Mouse (Mus musculus): ENCODE measurements at regions not wholly inside any gene's neighbourhood (a gene's known extent, or its start where the extent isn't known, plus 50 kb on each side); places are given as distances from the start of the nearest gene placed in this dataset.

GRCm38 (mm10) chr8:128204803-128205202 is 153.6 kb upstream of the Nrp1 start:
- ATAC-seq (ENCODE audit: low FRiP score, low read depth), result no peak
- Histone ChIP-seq H3K9me3 (no peaks in the 10 kb centered on the region), H3K4me3 (no peak overlapping the region), H3K36me3 (no peaks in the 10 kb centered on the region), H3K4me2 (replicated peaks) (no peak overlapping the region), H3K27me3 (no peaks in the 10 kb centered on the region), H3K27ac (replicated peaks) (no peak overlapping the region), H3K4me1 (no peaks in the 10 kb centered on the region), H3K9ac (replicated peaks) (no peak overlapping the region)
- 79% methylated on average over 3 of the region's 3 CpGs for WGBS

- no peak overlapping the region for H3K4me2 ChIP-seq (replicated peaks)
- no peaks in the 10 kb centered on the region for H3K4me1 ChIP-seq
- no peaks in the 10 kb centered on the region for H3K9me3 ChIP-seq
- no peak for ATAC-seq (ENCODE audit: low FRiP score, low read depth)
- H3K4me3 ChIP-seq, result no peak overlapping the region
- no peaks in the 10 kb centered on the region for H3K36me3 ChIP-seq
- no peak overlapping the region for H3K9ac ChIP-seq (replicated peaks)
- no peak overlapping the region for H3K27ac ChIP-seq (replicated peaks)
- no peaks in the 10 kb centered on the region for H3K27me3 ChIP-seq
Observed at GRCm38 (mm10) chr8:128207138-128207537, 151.3 kb upstream of the Nrp1 start.

- no peak for ATAC-seq (ENCODE audit: low FRiP score, low read depth)
- Histone ChIP-seq H3K9ac (replicated peaks) (no peak overlapping the region), H3K4me3 (no peak overlapping the region), H3K4me1 (no peaks in the 10 kb centered on the region), H3K4me2 (replicated peaks) (no peak overlapping the region), H3K27me3 (no peaks in the 10 kb centered on the region), H3K27ac (replicated peaks) (no peak overlapping the region), H3K36me3 (no peaks in the 10 kb centered on the region), H3K9me3 (no peaks in the 10 kb centered on the region)
- WGBS, result 84% methylated on average over 5 of the region's 5 CpGs
Observed at GRCm38 (mm10) chr8:128210761-128211160, 147.6 kb upstream of the Nrp1 start.

GRCm38 (mm10) chr8:128212223-128212622 is 146.2 kb upstream of the Nrp1 start:
- no peak for ATAC-seq (ENCODE audit: low FRiP score, low read depth)

GRCm38 (mm10) chr8:128214256-128214655 is 144.1 kb upstream of the Nrp1 start:
- WGBS, result 73% methylated on average over 2 of the region's 2 CpGs
- H3K27me3 ChIP-seq, result no peaks in the 10 kb centered on the region
- H3K36me3 ChIP-seq, result no peaks in the 10 kb centered on the region
- no peak overlapping the region for H3K9ac ChIP-seq (replicated peaks)
- H3K9me3 ChIP-seq, result no peaks in the 10 kb centered on the region
- ATAC-seq (ENCODE audit: low FRiP score, low read depth), result no peak
- no peaks in the 10 kb centered on the region for H3K4me1 ChIP-seq
- H3K4me2 ChIP-seq (replicated peaks), result no peak overlapping the region
- H3K4me3 ChIP-seq, result no peak overlapping the region
- no peak overlapping the region for H3K27ac ChIP-seq (replicated peaks)

More at GRCm38 (mm10) chr8:128212223-128212622, 146.2 kb upstream of the Nrp1 start:
- no peaks in the 10 kb centered on the region for H3K4me1 ChIP-seq
- WGBS, result 79% methylated on average over 3 of the region's 3 CpGs
- no peak overlapping the region for H3K4me2 ChIP-seq (replicated peaks)
- H3K9me3 ChIP-seq, result no peaks in the 10 kb centered on the region
- no peak overlapping the region for H3K27ac ChIP-seq (replicated peaks)
- no peak overlapping the region for H3K4me3 ChIP-seq
- H3K36me3 ChIP-seq, result no peaks in the 10 kb centered on the region
- no peak overlapping the region for H3K9ac ChIP-seq (replicated peaks)
- no peaks in the 10 kb centered on the region for H3K27me3 ChIP-seq

- ATAC-seq (ENCODE audit: low FRiP score, low read depth), result no peak
- Histone ChIP-seq H3K27me3 (no peaks in the 10 kb centered on the region), H3K36me3 (no peaks in the 10 kb centered on the region), H3K27ac (replicated peaks) (no peak overlapping the region), H3K4me1 (no peaks in the 10 kb centered on the region), H3K4me3 (no peak overlapping the region), H3K9me3 (no peaks in the 10 kb centered on the region), H3K9ac (replicated peaks) (no peak overlapping the region), H3K4me2 (replicated peaks) (no peak overlapping the region)
- WGBS, result 85% methylated on average over 2 of the region's 2 CpGs
Observed at GRCm38 (mm10) chr8:128218886-128219285, 139.5 kb upstream of the Nrp1 start.

- no peak overlapping the region for H3K4me2 ChIP-seq (replicated peaks)
- H3K4me1 ChIP-seq, result no peaks in the 10 kb centered on the region
Observed at GRCm38 (mm10) chr8:128219539-128219938, 138.9 kb upstream of the Nrp1 start.

GRCm38 (mm10) chr8:128223092-128223491 is 135.3 kb upstream of the Nrp1 start:
- Histone ChIP-seq H3K36me3 (no peaks in the 10 kb centered on the region), H3K4me3 (no peak overlapping the region), H3K9me3 (no peaks in the 10 kb centered on the region), H3K27me3 (no peaks in the 10 kb centered on the region), H3K4me1 (no peaks in the 10 kb centered on the region), H3K9ac (replicated peaks) (no peak overlapping the region), H3K4me2 (replicated peaks) (no peak overlapping the region), H3K27ac (replicated peaks) (no peak overlapping the region)
- 74% methylated on average over 1 of the region's 1 CpGs for WGBS
- no peak for ATAC-seq (ENCODE audit: low FRiP score, low read depth)

More at GRCm38 (mm10) chr8:128219539-128219938, 138.9 kb upstream of the Nrp1 start:
- no peak for ATAC-seq (ENCODE audit: low FRiP score, low read depth)
- Histone ChIP-seq H3K9ac (replicated peaks) (no peak overlapping the region), H3K27ac (replicated peaks) (no peak overlapping the region), H3K9me3 (no peaks in the 10 kb centered on the region), H3K27me3 (no peaks in the 10 kb centered on the region), H3K36me3 (no peaks in the 10 kb centered on the region), H3K4me3 (no peak overlapping the region)

GRCm38 (mm10) chr8:128223522-128223921 is 134.9 kb upstream of the Nrp1 start:
- no peaks in the 10 kb centered on the region for H3K27me3 ChIP-seq
- no peaks in the 10 kb centered on the region for H3K36me3 ChIP-seq
- no peak overlapping the region for H3K9ac ChIP-seq (replicated peaks)
- no peak overlapping the region for H3K27ac ChIP-seq (replicated peaks)
- H3K4me2 ChIP-seq (replicated peaks), result no peak overlapping the region
- no peak overlapping the region for H3K4me3 ChIP-seq
- no peaks in the 10 kb centered on the region for H3K4me1 ChIP-seq
- no peak for ATAC-seq (ENCODE audit: low FRiP score, low read depth)
- no peaks in the 10 kb centered on the region for H3K9me3 ChIP-seq

GRCm38 (mm10) chr8:128225123-128225522 is 133.3 kb upstream of the Nrp1 start:
- no peaks in the 10 kb centered on the region for H3K36me3 ChIP-seq
- no peaks in the 10 kb centered on the region for H3K4me1 ChIP-seq
- no peak overlapping the region for H3K4me3 ChIP-seq
- H3K27me3 ChIP-seq, result no peaks in the 10 kb centered on the region
- no peaks in the 10 kb centered on the region for H3K9me3 ChIP-seq
- no peak for ATAC-seq (ENCODE audit: low FRiP score, low read depth)
- WGBS, result 94% methylated on average over 2 of the region's 2 CpGs
- no peak overlapping the region for H3K27ac ChIP-seq (replicated peaks)
- no peak overlapping the region for H3K4me2 ChIP-seq (replicated peaks)
- no peak overlapping the region for H3K9ac ChIP-seq (replicated peaks)

- 89% methylated on average over 11 of the region's 11 CpGs for WGBS
- Histone ChIP-seq H3K4me2 (replicated peaks) (no peak overlapping the region), H3K27me3 (no peaks in the 10 kb centered on the region), H3K4me3 (no peak overlapping the region), H3K4me1 (no peaks in the 10 kb centered on the region), H3K27ac (replicated peaks) (no peak overlapping the region), H3K36me3 (no peaks in the 10 kb centered on the region), H3K9ac (replicated peaks) (no peak overlapping the region), H3K9me3 (no peaks in the 10 kb centered on the region)
- no peak for ATAC-seq (ENCODE audit: low FRiP score, low read depth)
Observed at GRCm38 (mm10) chr8:128235071-128235470, 123.3 kb upstream of the Nrp1 start.

- no peak overlapping the region for H3K4me3 ChIP-seq
- no peak for ATAC-seq (ENCODE audit: low FRiP score, low read depth)
- no peaks in the 10 kb centered on the region for H3K36me3 ChIP-seq
- H3K27me3 ChIP-seq, result no peaks in the 10 kb centered on the region
- no peak overlapping the region for H3K9ac ChIP-seq (replicated peaks)
- H3K9me3 ChIP-seq, result no peaks in the 10 kb centered on the region
- 90% methylated on average over 5 of the region's 5 CpGs for WGBS
- H3K4me1 ChIP-seq, result no peaks in the 10 kb centered on the region
- H3K4me2 ChIP-seq (replicated peaks), result no peak overlapping the region
- no peak overlapping the region for H3K27ac ChIP-seq (replicated peaks)
Observed at GRCm38 (mm10) chr8:128235527-128235926, 122.9 kb upstream of the Nrp1 start.

GRCm38 (mm10) chr8:128236097-128236496 is 122.3 kb upstream of the Nrp1 start:
- no peak overlapping the region for H3K27ac ChIP-seq (replicated peaks)
- no peaks in the 10 kb centered on the region for H3K9me3 ChIP-seq
- H3K9ac ChIP-seq (replicated peaks), result no peak overlapping the region
- no peaks in the 10 kb centered on the region for H3K4me1 ChIP-seq
- WGBS, result 81% methylated on average over 2 of the region's 2 CpGs
- no peak overlapping the region for H3K4me3 ChIP-seq
- ATAC-seq (ENCODE audit: low FRiP score, low read depth), result no peak
- no peak overlapping the region for H3K4me2 ChIP-seq (replicated peaks)
- no peaks in the 10 kb centered on the region for H3K27me3 ChIP-seq
- no peaks in the 10 kb centered on the region for H3K36me3 ChIP-seq

Measured in midbrain, embryonic 12.5 days (tissue).